Mouse (Mus musculus) layer of hippocampus, postnatal 14 days (tissue): ENCODE measurements around the gene Kat2b. TPM values are rescaled to one million over a fixed set of nuclear protein-coding genes. Genes with fewer than 3 reads are reported as not detected.

Source experiments
- total RNA-seq, 2 experiments: library from RNA; stranded (reverse); gene quantifications; 2 replicates each; pipeline ENCODE4 v1.2.3; 2021

Kat2b gene
- total RNA-seq, 2 experiments from 2014 or later = 13.4 to 15.5 TPM

Other genes with a start within 250 kb of the Kat2b start
- under 1 TPM; 0.41 to 0.78 TPM for gene Efhb, start 103.5 kb upstream of the Kat2b start, total RNA-seq
- gene Rab5a, start 87.6 kb upstream of the Kat2b start, total RNA-seq = 100 to 1,000 TPM; 115 to 128 TPM
- not detected for gene Pp2d1, start 27.4 kb upstream of the Kat2b start, total RNA-seq
- under 1 TPM; 0.55 to 0.71 TPM for gene Sgo1, start 122.5 kb downstream of the Kat2b start, total RNA-seq